Mouse (Mus musculus): ENCODE results near the gene Cers6. TPM values are rescaled to one million over a fixed set of nuclear protein-coding genes. Genes with fewer than 3 reads are reported as not detected.
A peak's percentile ranks its signal among the peaks of the same experiment; 100 is the strongest.

Gene Cers6
- polyA plus RNA-seq, 1 experiment from 2014 or later, result 40.5 TPM

GRCm38 (mm10) chr2:69042327-69043106, 181.3 kb downstream of the Cers6 start:
- H3K9me3 ChIP-seq, result no peaks in the 10 kb centered on the region
- H3K27me3 ChIP-seq (replicated peaks), result no peaks in the 10 kb centered on the region
- WGBS, result 53% methylated on average over 6 of the region's 6 CpGs
- 0 out of 2 replicates have a peak, but pooled peaks cover 3% of the 10 kb centered on the region for H3K4me1 ChIP-seq (replicated peaks)
- H3K36me3 ChIP-seq, result no peaks in the 10 kb centered on the region
- H3K9ac ChIP-seq, result no peak overlapping the region
- no peak overlapping the region for H3K4me3 ChIP-seq (replicated peaks)
- ATAC-seq, result 0 out of 2 replicates have a peak, but pooled peaks have one; percentile 45
- H3K27ac ChIP-seq, result no peak overlapping the region
- H3K4me2 ChIP-seq (replicated peaks), result no peak overlapping the region

GRCm38 (mm10) chr2:69043431-69044118, 182.3 kb downstream of the Cers6 start:
- WGBS, result 76% methylated on average over 4 of the region's 4 CpGs
- H3K27me3 ChIP-seq (replicated peaks), result no peaks in the 10 kb centered on the region
- no peak overlapping the region for H3K27ac ChIP-seq
- 0 out of 2 replicates have a peak, but pooled peaks cover 3% of the 10 kb centered on the region for H3K4me1 ChIP-seq (replicated peaks)
- no peaks in the 10 kb centered on the region for H3K36me3 ChIP-seq
- peak; percentile 72 for ATAC-seq
- no peak overlapping the region for H3K9ac ChIP-seq
- no peak overlapping the region for H3K4me3 ChIP-seq (replicated peaks)
- no peaks in the 10 kb centered on the region for H3K9me3 ChIP-seq
- no peak overlapping the region for H3K4me2 ChIP-seq (replicated peaks)

- Histone ChIP-seq H3K9me3 (no peaks in the 10 kb centered on the region), H3K27ac (no peak overlapping the region), H3K9ac (no peak overlapping the region), H3K36me3 (no peaks in the 10 kb centered on the region), H3K27me3 (replicated peaks) (no peaks in the 10 kb centered on the region), H3K4me1 (replicated peaks) (0 out of 2 replicates have a peak, but pooled peaks cover 6% of the 10 kb centered on the region), H3K4me2 (replicated peaks) (no peak overlapping the region), H3K4me3 (replicated peaks) (no peak overlapping the region)
- WGBS, result 76% methylated on average over 4 of the region's 4 CpGs
- ATAC-seq, result no peak
Measured at GRCm38 (mm10) chr2:69045926-69046325, 184.7 kb downstream of the Cers6 start.

GRCm38 (mm10) chr2:69047297-69047696, 186.1 kb downstream of the Cers6 start:
- Histone ChIP-seq H3K36me3 (no peaks in the 10 kb centered on the region), H3K27ac (no peak overlapping the region), H3K4me1 (replicated peaks) (0 out of 2 replicates have a peak, but pooled peaks cover 6% of the 10 kb centered on the region), H3K4me3 (replicated peaks) (no peak overlapping the region), H3K27me3 (replicated peaks) (no peaks in the 10 kb centered on the region), H3K9me3 (no peaks in the 10 kb centered on the region), H3K4me2 (replicated peaks) (no peak overlapping the region), H3K9ac (no peak overlapping the region)
- WGBS, result 54% methylated on average over 7 of the region's 7 CpGs
- no peak for ATAC-seq

DNA sequence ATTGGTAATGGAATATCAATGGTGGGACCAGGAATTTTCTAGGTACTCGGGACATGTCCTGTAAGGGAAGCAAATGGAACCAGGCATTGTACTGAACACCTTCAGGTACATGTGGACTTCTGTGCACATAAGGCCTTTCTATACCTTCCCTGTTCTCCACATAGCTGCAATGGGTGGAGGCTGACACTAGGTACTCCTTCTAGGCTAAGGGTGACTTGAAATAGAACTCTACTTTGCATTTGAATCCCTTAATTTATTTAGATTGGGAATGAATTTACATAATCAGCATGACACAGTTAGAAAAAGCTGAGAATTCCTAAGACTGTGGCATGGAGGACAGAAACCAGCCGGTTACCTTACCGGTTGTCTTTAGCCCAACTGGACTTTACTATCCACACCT, 186.6 kb downstream of the Cers6 start:
- Histone ChIP-seq H3K27ac (no peak overlapping the region), H3K36me3 (no peaks in the 10 kb centered on the region), H3K4me3 (replicated peaks) (no peak overlapping the region), H3K9ac (no peak overlapping the region), H3K4me2 (replicated peaks) (no peak overlapping the region), H3K27me3 (replicated peaks) (no peaks in the 10 kb centered on the region), H3K4me1 (replicated peaks) (0 out of 2 replicates have a peak, but pooled peaks cover 4% of the 10 kb centered on the region), H3K9me3 (no peaks in the 10 kb centered on the region)
- 93% methylated on average over 3 of the region's 3 CpGs for WGBS
- no peak for ATAC-seq

DNA sequence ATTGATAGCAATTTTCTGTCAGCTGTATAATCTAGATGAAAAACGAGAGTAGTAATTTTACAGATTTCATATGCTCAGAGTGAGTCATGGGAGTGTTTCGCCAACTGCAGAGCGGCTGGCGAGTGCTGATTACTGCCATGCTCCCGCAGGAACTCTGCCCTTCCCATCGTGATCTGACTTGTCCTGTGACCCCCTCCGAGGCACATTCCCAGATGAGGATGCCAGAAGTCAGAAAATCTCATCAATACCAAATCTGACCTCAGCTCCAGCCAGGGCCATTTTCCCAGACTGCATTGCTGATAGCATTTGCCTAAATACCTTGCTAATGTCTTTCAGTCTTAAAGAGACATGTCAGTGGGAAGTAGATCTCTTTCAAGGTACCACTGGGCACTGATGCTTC, 187.9 kb downstream of the Cers6 start:
- WGBS, result 58% methylated on average over 7 of the region's 7 CpGs
- Histone ChIP-seq H3K4me1 (replicated peaks) (0 out of 2 replicates have a peak, but pooled peaks cover 7% of the 10 kb centered on the region), H3K4me3 (replicated peaks) (no peak overlapping the region), H3K27ac (no peak overlapping the region), H3K9me3 (no peaks in the 10 kb centered on the region), H3K27me3 (replicated peaks) (no peaks in the 10 kb centered on the region), H3K9ac (no peak overlapping the region), H3K36me3 (no peaks in the 10 kb centered on the region), H3K4me2 (replicated peaks) (no peak overlapping the region)
- peak; percentile 55; the same call in 1 of the 2 replicates for ATAC-seq

GRCm38 (mm10) chr2:69050189-69050588, 188.9 kb downstream of the Cers6 start:
- H3K27me3 ChIP-seq (replicated peaks), result no peaks in the 10 kb centered on the region
- H3K36me3 ChIP-seq, result no peaks in the 10 kb centered on the region
- 0 out of 2 replicates have a peak, but pooled peaks cover 7% of the 10 kb centered on the region for H3K4me1 ChIP-seq (replicated peaks)
- no peak for ATAC-seq
- WGBS, result 79% methylated on average over 4 of the region's 4 CpGs
- no peak overlapping the region for H3K27ac ChIP-seq
- no peaks in the 10 kb centered on the region for H3K9me3 ChIP-seq
- H3K4me2 ChIP-seq (replicated peaks), result no peak overlapping the region
- H3K9ac ChIP-seq, result no peak overlapping the region
- H3K4me3 ChIP-seq (replicated peaks), result no peak overlapping the region

DNA sequence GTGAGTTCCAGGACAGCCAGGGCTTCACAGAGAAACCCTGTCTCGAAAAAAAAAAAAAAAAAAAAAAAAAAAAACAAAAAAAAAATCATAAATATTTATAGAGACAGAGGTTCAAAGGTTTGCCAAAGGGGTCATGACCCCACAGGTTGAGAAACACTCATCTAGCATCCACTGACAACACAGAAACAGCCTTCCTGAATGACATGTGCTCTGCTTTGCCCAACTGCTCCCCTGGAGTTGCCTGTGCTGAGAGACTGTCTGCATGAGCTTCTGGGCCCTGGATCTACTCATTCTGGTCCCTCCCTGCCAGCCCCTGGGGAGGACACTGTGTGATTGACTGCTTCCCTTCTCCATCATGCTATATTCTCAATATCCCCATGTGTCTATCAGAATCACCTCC, 190.4 kb downstream of the Cers6 start:
- no peak overlapping the region for H3K4me3 ChIP-seq (replicated peaks)
- no peak overlapping the region for H3K9ac ChIP-seq
- H3K27me3 ChIP-seq (replicated peaks), result no peaks in the 10 kb centered on the region
- ATAC-seq, result no peak
- no peaks in the 10 kb centered on the region for H3K36me3 ChIP-seq
- no peak overlapping the region for H3K27ac ChIP-seq
- WGBS, result 40% methylated on average over 1 of the region's 1 CpGs
- 0 out of 2 replicates have a peak, but pooled peaks cover 7% of the 10 kb centered on the region for H3K4me1 ChIP-seq (replicated peaks)
- no peak overlapping the region for H3K4me2 ChIP-seq (replicated peaks)
- no peaks in the 10 kb centered on the region for H3K9me3 ChIP-seq

- H3K27ac ChIP-seq, result no peak overlapping the region
- H3K4me3 ChIP-seq (replicated peaks), result no peak overlapping the region
- 0 out of 2 replicates have a peak, but pooled peaks cover 7% of the 10 kb centered on the region for H3K4me1 ChIP-seq (replicated peaks)
- no peaks in the 10 kb centered on the region for H3K36me3 ChIP-seq
- WGBS, result 48% methylated on average over 4 of the region's 4 CpGs
- ATAC-seq, result peak; percentile 16; the same call in 1 of the 2 replicates
- H3K4me2 ChIP-seq (replicated peaks), result no peak overlapping the region
- no peaks in the 10 kb centered on the region for H3K9me3 ChIP-seq
- no peaks in the 10 kb centered on the region for H3K27me3 ChIP-seq (replicated peaks)
- H3K9ac ChIP-seq, result no peak overlapping the region
Measured at GRCm38 (mm10) chr2:69053210-69053858, 192.1 kb downstream of the Cers6 start.

GRCm38 (mm10) chr2:69054279-69054678, 193.0 kb downstream of the Cers6 start:
- H3K4me3 ChIP-seq (replicated peaks), result no peak overlapping the region
- no peaks in the 10 kb centered on the region for H3K36me3 ChIP-seq
- H3K27ac ChIP-seq, result no peak overlapping the region
- H3K4me2 ChIP-seq (replicated peaks), result no peak overlapping the region
- 0 out of 2 replicates have a peak, but pooled peaks cover 7% of the 10 kb centered on the region for H3K4me1 ChIP-seq (replicated peaks)
- ATAC-seq, result peak; percentile 90
- H3K27me3 ChIP-seq (replicated peaks), result no peaks in the 10 kb centered on the region
- H3K9me3 ChIP-seq, result no peaks in the 10 kb centered on the region
- 39% methylated on average over 4 of the region's 4 CpGs for WGBS
- H3K9ac ChIP-seq, result no peak overlapping the region

DNA sequence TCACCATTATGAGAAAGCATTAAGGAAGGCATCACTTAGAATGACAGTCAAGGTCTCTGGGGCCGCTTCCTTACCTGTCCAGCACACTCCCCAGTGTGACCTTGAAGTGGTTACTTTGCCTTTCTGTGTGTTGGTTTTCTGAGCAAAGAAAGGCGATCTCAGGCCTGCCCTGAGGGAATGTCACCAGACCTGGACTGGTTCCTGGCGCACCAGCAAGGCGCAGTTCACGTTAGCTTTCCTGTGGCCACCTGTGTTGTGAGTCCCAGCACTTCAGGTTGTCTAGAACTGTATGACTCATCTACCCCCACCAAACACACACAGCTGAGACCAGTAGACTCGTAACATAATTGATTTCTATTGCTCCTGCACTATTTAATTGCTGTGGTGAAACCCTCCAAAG, 193.9 kb downstream of the Cers6 start:
- Histone ChIP-seq H3K27ac (no peak overlapping the region), H3K4me1 (replicated peaks) (0 out of 2 replicates have a peak, but pooled peaks cover 3% of the 10 kb centered on the region), H3K9me3 (no peaks in the 10 kb centered on the region), H3K27me3 (replicated peaks) (no peaks in the 10 kb centered on the region), H3K36me3 (no peaks in the 10 kb centered on the region), H3K4me2 (replicated peaks) (no peak overlapping the region), H3K9ac (no peak overlapping the region), H3K4me3 (replicated peaks) (no peak overlapping the region)
- ATAC-seq, result no peak
- WGBS, result 88% methylated on average over 6 of the region's 6 CpGs

DNA sequence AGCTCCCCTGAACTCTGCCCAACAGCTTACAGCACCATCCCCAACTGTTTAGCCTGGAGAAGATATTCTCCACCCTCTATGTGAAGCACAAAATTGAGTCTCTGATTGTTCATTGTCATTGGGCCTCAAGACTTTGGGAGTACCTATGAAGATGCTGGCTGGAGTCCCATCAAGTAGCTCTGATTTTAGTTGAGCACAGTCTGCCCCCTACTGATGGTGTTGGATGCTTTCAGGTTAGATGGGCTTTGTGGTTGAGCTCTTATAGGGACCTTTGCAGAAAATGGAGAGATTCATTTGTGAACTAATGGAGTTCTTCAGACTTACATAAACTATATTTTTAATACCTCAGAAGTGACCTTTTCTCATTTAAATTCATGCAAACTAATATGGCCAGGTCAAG, 200.1 kb downstream of the Cers6 start:
- no peaks in the 10 kb centered on the region for H3K27me3 ChIP-seq (replicated peaks)
- 0 out of 2 replicates have a peak, but pooled peaks have one; percentile 18 for ATAC-seq
- no peaks in the 10 kb centered on the region for H3K36me3 ChIP-seq
- H3K4me2 ChIP-seq (replicated peaks), result no peak overlapping the region
- H3K27ac ChIP-seq, result no peak overlapping the region
- no peaks in the 10 kb centered on the region for H3K9me3 ChIP-seq
- no peaks in the 10 kb centered on the region for H3K4me1 ChIP-seq (replicated peaks)
- no peak overlapping the region for H3K9ac ChIP-seq
- H3K4me3 ChIP-seq (replicated peaks), result no peak overlapping the region
